Mouse (Mus musculus) spleen, postnatal 36 days (tissue): ENCODE results near the gene Ggn.
"Not testable (repeated sequence)": the region's sequence is repeated elsewhere in the genome, so short reads cannot be mapped to it uniquely, and the experiment has no call there.

Experiments
- DNase-seq, 2 experiments: peaks; one replicate each; pipeline ENCODE4 v3.0.0; 2022; ENCODE audit warnings: low spot score in 2 of 2, mixed read lengths in 1 of 2

Ggn gene

GRCm38 (mm10) chr7:29158264-29158663 lies 11.7 kb upstream of the Ggn start:
- no peak for DNase-seq

- DNase-seq: no peak
Measured at GRCm38 (mm10) chr7:29162294-29162693, 7.7 kb upstream of the Ggn start.

DNA sequence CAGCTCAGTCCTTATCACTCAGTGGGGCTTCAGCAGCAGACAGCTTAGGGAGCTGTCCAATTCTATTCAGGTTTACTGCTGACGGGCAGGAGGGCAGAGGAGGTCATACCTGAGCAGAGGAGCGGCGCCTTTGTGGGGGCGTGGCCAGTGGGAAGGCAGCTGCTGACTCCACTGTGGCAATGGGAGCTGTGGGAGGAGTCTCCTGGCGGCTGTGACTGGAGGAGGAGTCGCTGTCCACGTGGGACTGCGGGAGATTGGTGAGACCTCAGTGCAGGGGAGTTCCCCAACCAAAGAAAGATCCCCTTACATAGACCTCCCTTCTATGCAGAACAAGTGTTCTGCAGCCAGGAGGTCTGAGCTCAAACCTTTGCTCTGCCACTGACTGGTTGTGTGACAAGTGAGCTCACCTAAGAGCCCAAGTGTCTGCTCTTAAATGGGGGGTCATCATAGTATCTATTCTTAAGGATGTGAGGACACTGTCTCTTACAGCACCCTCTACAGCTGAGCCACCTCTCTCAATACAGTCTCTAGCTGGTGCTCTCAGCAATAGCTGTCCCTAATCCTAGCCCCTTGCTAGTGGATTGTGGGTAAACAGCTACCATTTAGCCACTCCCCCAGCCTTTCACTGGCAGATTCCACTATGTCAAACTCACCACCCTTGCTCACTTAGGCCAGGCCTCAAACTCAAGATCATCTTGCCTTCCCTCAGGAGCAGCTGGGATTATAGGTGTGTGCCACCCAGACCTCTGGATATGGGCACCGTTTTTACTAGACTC lies 7.1 kb upstream of the Ggn start:
- peak; percentile 26 to 42 for DNase-seq

DNA sequence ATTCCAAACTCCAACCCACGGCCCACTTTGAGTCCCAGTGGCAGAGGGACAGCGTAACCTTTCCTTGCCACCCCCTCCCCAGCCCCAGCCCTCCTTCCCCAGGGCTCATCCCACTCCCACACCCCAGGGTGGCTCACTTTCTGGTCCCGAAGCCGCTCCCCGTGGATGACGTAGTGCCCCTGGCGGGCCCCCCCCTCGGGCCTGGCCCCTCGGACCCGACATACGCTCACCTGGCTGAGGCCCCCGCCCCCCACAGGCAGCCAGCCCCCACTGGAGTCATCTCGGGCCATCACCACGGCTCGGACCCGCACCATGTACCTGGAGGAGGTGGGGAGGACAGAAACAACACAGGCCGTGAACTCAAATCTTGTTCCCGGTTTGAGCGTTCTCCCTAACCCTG lies 2.4 kb upstream of the Ggn start:
- no peak for DNase-seq

DNA sequence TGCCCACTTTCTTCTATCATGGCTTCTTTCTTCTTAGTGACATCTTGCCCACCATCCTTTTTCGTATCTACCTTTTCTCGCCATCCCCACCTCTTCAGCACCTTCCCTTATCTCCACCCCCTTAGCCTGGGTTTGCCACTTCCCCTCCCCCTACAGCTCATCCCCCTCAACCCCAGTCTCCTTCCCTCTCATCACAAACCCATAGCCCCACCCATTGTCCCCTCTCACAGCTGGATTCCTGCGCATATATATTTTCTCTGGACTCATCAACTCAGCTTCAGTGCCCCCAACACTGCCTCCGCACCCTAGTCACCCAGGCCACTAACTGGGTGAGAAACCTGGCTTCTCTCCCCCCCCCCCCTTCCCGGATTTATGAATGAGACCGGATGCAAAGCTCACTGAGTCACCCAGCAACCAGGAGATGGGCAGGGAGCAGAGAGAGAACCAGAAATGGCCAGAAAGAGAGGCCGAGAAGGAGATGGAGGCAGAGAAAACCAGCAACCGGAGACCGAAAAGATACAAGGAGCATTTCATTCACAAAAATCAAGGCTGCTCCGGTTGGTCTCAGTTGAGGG lies 1.8 kb upstream of the Ggn start:
- no peak for DNase-seq

DNA sequence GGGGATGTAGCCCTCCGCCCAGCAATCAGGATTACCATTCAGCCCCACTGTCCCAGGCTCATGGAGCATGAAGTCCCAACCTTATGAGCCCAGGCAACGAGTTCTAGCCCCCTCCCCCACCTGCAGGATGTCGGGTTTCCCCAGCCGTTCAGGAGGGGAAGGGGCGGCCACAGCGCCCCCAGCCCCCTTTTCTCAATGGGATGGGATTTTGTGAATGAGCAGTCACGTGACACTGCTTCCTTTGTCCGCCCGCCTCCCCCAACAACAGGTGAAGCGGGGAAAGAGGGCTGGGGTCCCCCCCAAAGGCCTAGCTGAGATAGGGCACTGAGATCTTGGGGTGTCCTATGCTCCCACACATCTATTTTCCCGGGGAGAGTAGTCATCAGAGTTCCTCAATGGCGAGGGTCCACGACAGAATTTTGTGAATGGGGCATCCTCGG lies 1.2 kb upstream of the Ggn start:
- DNase-seq: no peak

- DNase-seq: peak; percentile 28 to 41
Measured at GRCm38 (mm10) chr7:29169231-29170065, 562 bp upstream of the Ggn start.

DNA sequence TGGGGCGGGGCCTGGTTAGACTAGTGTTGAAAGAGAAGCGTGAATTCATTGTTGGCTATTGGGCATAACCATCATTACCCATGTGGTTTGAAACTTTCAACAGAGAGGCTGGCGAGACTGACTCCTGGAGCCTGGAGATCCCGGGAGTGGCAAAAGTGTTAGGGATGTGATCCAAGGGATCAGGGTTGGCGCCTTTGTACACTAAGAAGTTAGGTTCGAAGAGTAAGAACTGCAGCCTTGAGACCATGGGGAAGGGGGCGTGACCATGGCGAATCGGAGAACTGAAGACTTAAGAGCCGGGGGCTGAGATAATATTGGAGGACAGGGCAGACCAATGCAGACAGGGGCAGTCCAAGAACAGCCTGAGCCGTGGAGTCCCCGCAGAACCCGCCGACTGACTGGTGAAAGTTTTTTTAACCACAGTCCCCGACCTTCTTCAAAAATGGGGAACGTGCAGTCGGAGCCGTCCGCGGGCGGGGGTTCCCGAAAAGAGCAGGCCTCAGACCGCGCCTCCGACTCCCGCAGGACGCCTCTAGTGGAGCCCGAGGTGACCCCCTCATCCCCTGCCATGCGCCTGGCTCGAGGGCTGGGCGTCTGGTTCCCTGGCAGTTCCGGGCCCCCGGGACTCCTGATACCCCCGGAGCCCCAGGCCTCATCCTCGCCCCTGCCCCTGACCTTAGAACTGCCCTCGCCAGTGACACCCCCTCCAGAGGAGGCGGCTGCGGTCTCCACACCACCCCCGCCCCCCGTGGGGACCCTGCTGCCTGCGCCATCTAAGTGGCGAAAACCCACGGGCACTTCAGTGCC lies 948 bp downstream of the Ggn start:
- DNase-seq: peak; percentile 32 to 35

- no peak for DNase-seq
Measured at GRCm38 (mm10) chr7:29171562-29172097, 1.6 kb downstream of the Ggn start.

GRCm38 (mm10) chr7:29172390-29173016 lies 2.5 kb downstream of the Ggn start:
- no peak for DNase-seq

GRCm38 (mm10) chr7:29178106-29178505 lies 8.1 kb downstream of the Ggn start:
- no peak for DNase-seq

DNA sequence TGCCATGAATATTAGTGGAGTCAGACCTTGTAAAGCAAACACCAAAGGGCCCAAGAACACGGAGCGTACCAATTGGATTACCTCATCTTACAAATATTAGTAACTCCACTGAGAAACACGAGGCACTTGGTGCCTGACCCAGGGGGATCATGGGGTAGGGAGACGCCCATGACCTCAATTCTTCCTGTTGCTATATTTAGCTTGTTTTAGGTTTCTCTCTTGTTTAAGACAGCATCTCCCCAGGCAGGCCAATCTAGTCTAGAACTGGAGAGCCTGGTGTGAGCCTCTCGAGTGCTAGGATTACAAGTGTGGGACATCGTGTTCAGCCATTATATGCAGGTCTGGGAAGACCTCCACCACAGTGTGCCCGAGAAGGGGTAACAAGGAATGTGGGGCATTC lies 9.3 kb downstream of the Ggn start:
- DNase-seq: no peak

DNA sequence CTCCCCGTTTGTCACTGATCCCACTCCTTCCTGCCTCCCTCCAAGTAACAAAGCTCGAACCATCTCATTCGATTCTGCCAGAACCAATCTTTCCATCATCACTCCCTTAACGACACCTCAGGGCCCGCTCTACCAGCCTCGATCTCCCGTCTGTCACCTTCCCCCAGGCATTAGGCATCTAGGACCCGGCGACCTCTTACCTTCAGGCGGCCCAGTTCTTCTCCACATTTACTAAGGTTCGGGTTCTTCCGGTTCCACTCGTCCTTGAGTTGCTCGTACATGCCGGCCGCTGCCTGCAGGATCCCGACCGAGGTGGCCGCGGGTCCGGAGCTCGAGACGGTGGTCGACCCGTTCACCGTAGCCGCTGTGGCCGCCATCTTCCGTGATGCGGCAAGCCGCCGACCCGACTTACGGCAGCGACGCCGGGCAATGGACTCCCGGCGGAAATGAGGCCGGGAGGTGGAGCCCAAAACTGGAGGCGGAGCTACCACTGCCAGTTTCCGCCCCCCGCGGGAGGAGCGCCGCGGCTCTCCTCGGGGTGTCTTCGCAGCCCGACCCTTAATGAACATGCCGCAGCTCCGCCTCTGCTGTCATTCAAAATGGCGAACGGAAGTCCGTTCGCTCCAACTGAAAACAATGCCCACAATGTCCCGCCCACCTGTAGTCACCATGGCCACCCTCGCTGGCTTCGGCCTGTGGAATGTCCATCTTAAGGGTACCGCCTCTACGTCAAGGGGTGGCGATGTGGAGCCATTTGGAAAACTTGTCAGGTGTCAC lies 10.3 kb downstream of the Ggn start, which contains the start of gene Psmd8:
Gene Psmd8, minus strand, starts transcription at position 625 of the 777 bp plus-strand sequence.
- DNase-seq: peak; percentile 97

- DNase-seq: no peak
Measured at GRCm38 (mm10) chr7:29180854-29181236, 10.8 kb downstream of the Ggn start.

- DNase-seq: not testable (repeated sequence)
Measured at GRCm38 (mm10) chr7:29181323-29181722, 11.3 kb downstream of the Ggn start.

- not testable (repeated sequence) for DNase-seq
Measured at GRCm38 (mm10) chr7:29194230-29194629, 24.2 kb downstream of the Ggn start.

DNA sequence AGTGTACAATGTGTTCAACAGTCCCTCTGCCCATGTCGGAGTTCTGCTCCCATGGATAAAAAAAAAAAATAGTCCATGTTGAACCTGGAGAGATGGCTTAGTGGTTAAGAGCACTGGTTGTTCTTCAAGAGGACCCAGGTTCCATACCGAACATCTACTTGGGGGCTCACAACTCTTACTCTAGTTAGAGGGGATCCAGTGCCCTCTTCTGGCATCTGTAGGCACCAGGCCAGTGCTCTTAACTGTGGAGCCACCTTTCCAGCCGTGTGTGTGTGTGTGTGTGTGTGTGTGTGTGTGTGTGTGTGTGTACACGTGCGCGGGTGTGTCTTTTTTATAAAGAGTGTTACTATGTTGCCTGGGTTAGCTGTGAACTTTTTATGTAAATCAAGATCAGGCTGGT lies 32.6 kb downstream of the Ggn start:
- no peak for DNase-seq

- DNase-seq: peak; percentile 54 to 61
Measured at GRCm38 (mm10) chr7:29211013-29211412, 41.0 kb downstream of the Ggn start.

DNA sequence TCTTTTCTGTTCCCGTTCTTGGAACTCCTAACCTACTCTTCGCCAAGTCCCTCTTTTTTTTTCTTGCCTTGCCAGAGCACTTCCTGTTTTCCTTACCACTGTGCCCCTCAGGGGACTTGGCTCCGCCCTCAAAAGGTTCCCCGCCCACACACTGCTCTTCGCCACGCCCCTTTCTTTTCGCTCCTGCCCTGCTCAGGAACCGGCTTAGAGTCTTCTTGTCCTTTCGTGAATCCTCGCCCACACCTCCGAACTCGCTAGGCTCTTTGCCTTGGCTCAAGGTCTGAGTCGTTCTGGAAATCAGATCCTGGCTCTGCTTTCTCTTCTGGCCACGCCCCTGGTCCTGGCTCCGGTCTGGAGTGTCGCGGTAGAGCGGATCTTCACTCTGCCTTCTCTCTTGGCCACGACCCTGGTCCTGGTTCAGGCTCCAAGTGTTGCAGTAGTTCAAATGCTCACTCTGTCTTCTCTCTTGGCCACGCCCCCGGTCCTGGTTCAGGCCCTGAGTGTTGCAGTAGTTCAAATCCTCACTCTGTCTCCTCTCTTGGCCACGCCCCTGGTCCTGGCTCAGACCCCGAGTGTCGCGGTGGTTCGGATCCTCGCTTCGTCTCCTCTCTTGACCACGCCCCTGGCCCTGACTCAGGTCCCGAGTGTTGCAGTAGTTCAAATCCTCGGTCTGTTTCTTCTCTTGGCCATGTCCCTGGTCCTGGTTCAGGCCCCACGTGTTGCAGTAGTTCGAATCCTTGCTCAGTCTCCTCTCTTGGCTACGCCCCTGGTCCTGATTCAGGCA lies 41.6 kb downstream of the Ggn start:
- peak; percentile 89 to 92 for DNase-seq
